Mouse (Mus musculus) small intestine, adult 2 months (tissue): Measurements from ENCODE around the gene Nutm2. TPM values are rescaled to one million over a fixed set of nuclear protein-coding genes. Genes with fewer than 3 reads are reported as not detected.

Experiments used
- H3K27ac ChIP-seq: fragments of 200-500 bp; 2 replicates; pipeline ENCODE4 v1.5.1; 2012; ENCODE audit warnings: low read depth, low read length, control low read depth, inconsistent platforms; ENCODE audit not compliant: insufficient read depth
- H3K27me3 ChIP-seq: fragments of 200-500 bp; 2 replicates; pipeline ENCODE4 v1.6.1; 2012; ENCODE audit warnings: mild to moderate bottlenecking, moderate library complexity, low read length, inconsistent platforms; ENCODE audit not compliant: control insufficient read depth, insufficient read depth
- H3K36me3 ChIP-seq: fragments of 200-500 bp; 2 replicates; pipeline ENCODE4 v1.6.1; 2012; ENCODE audit warnings: mild to moderate bottlenecking, low read length, control low read depth, inconsistent platforms; ENCODE audit not compliant: control insufficient read depth, insufficient read depth
- H3K4me1 ChIP-seq: fragments of 200-500 bp; 2 replicates; pipeline ENCODE4 v1.6.1; 2012; ENCODE audit warnings: low read length, inconsistent platforms, mixed read lengths; ENCODE audit not compliant: control insufficient read depth, insufficient read depth, insufficient read length
- H3K4me3 ChIP-seq: fragments of 200-500 bp; 2 replicates; pipeline ENCODE4 v1.5.1; 2012; ENCODE audit warnings: low read depth, mild to moderate bottlenecking, control low read depth, inconsistent platforms, low read length, moderate library complexity
- CTCF ChIP-seq: fragments of 200-500 bp; IDR thresholded peaks from 2 replicates; pipeline ENCODE4 v1.5.1; 2012; ENCODE audit warnings: low read depth, mild to moderate bottlenecking, control low read depth, inconsistent platforms, low read length, moderate library complexity, mixed read lengths; ENCODE audit not compliant: insufficient replicate concordance, insufficient read length; ENCODE audit errors: extremely low read depth
- POLR2A ChIP-seq: fragments of 200-500 bp; IDR thresholded peaks from 2 replicates; pipeline ENCODE4 v1.6.1; 2012; ENCODE audit warnings: low read depth, mild to moderate bottlenecking, control low read depth, inconsistent platforms, low read length, moderate library complexity
- WGBS: fragments of 180-500 bp; shearing (Covaris S2); methylation state at CpG from one replicate; pipeline ENCODE4 v1.1.7; 2018; 5-methylcytosine and 5-hydroxymethylcytosine counted together
- polyA plus RNA-seq: library from polyadenylated mRNA; depleted of rRNA; stranded (reverse); fragments of >200 nt; gene quantifications from 2 replicates; pipeline ENCODE4 v1.2.3, GENCODE M21; 2012; rRNA removed

Nutm2 gene
- not detected in 2 replicates for polyA plus RNA-seq

GRCm38 (mm10) chr13:50467007-50467406 is at the start of gene Nutm2:
Nutm2 (plus strand) TSS chr13:50467307.
- no peak within 1 kb of the TSS for H3K27ac ChIP-seq
- H3K36me3 ChIP-seq, result no peaks in the 10 kb centered on the region
- TF ChIP-seq POLR2A, result no peak
- no peak for TF ChIP-seq CTCF
- 61% methylated on average over 4 of the region's 4 CpGs for WGBS
- no peak within 1 kb of the TSS for H3K4me3 ChIP-seq
- no peaks in the 10 kb centered on the region for H3K4me1 ChIP-seq
- H3K27me3 ChIP-seq, result no peaks in the 10 kb centered on the region

GRCm38 (mm10) chr13:50417389-50418183 is 49.5 kb upstream of the Nutm2 start, which contains the start of gene Fbxw17:
Fbxw17 (plus strand) TSS chr13:50417864.
- Histone ChIP-seq H3K4me3 (peak within 1 kb of the TSS; percentile 93), H3K27me3 (no peaks in the 10 kb centered on the region), H3K27ac (peak within 1 kb of the TSS; percentile 20; the same call in 1 of the 2 replicates), H3K36me3 (peaks cover 8% of the 10 kb centered on the region), H3K4me1 (peaks cover 11% of the 10 kb centered on the region; the same call in 1 of the 2 replicates)
- TF ChIP-seq CTCF (no peak), POLR2A (0 out of 2 replicates have a peak, but pooled peaks have one; percentile 30)
- 8% methylated on average over 35 of the region's 35 CpGs for WGBS

GRCm38 (mm10) chr13:50418421-50418820 is 48.7 kb upstream of the Nutm2 start:
- Histone ChIP-seq H3K4me1 (peaks cover 11% of the 10 kb centered on the region; the same call in 1 of the 2 replicates), H3K27me3 (no peaks in the 10 kb centered on the region), H3K27ac (no peak overlapping the region; the same call in 1 of the 2 replicates), H3K4me3 (peak overlapping the region; percentile 22; the same call in 1 of the 2 replicates), H3K36me3 (peaks cover 15% of the 10 kb centered on the region)
- WGBS, result 42% methylated on average over 3 of the region's 3 CpGs
- TF ChIP-seq POLR2A, result no peak
- TF ChIP-seq CTCF, result no peak

GRCm38 (mm10) chr13:50423625-50424209 is 43.4 kb upstream of the Nutm2 start:
- WGBS, result 86% methylated on average over 8 of the region's 8 CpGs
- TF ChIP-seq POLR2A (no peak), CTCF (no peak)
- H3K27me3 ChIP-seq, result no peaks in the 10 kb centered on the region
- peaks cover 55% of the 10 kb centered on the region for H3K36me3 ChIP-seq
- H3K4me1 ChIP-seq, result peaks cover under 1% of the 10 kb centered on the region; the same call in 1 of the 2 replicates
- no peak overlapping the region for H3K4me3 ChIP-seq
- no peak overlapping the region for H3K27ac ChIP-seq

- no peaks in the 10 kb centered on the region for H3K4me1 ChIP-seq
- no peak for TF ChIP-seq CTCF
- TF ChIP-seq POLR2A, result no peak
- WGBS, result 91% methylated on average over 2 of the region's 2 CpGs
- no peaks in the 10 kb centered on the region for H3K27me3 ChIP-seq
- no peak overlapping the region for H3K4me3 ChIP-seq
- H3K27ac ChIP-seq, result no peak overlapping the region
- peaks cover 62% of the 10 kb centered on the region for H3K36me3 ChIP-seq
Observed at GRCm38 (mm10) chr13:50424517-50424916, 42.6 kb upstream of the Nutm2 start.

- TF ChIP-seq CTCF (no peak), POLR2A (no peak)
- 59% methylated on average over 4 of the region's 4 CpGs for WGBS
- Histone ChIP-seq H3K4me1 (no peaks in the 10 kb centered on the region), H3K36me3 (peaks cover 65% of the 10 kb centered on the region), H3K27ac (no peak overlapping the region), H3K27me3 (no peaks in the 10 kb centered on the region), H3K4me3 (no peak overlapping the region)
Observed at GRCm38 (mm10) chr13:50426686-50427085, 40.4 kb upstream of the Nutm2 start.

- TF ChIP-seq CTCF (no peak), POLR2A (no peak)
- WGBS, result 91% methylated on average over 2 of the region's 2 CpGs
- H3K36me3 ChIP-seq, result no peaks in the 10 kb centered on the region
- no peak within 1 kb of the TSS for H3K27ac ChIP-seq
- H3K4me3 ChIP-seq, result no peak within 1 kb of the TSS
- no peaks in the 10 kb centered on the region for H3K27me3 ChIP-seq
- no peaks in the 10 kb centered on the region for H3K4me1 ChIP-seq
Observed at GRCm38 (mm10) chr13:50443812-50444211, 23.3 kb upstream of the Nutm2 start, which contains the start of gene Gm47429. Gm47429 (minus strand) TSS chr13:50443912.
